ENCODE assay signal across 8 mouse cellular contexts in genomic region chr10:67185491-67186081, GRCm38 (mm10).
DNase-seq lines count a peak whose midpoint lies in the region; ATAC-seq lines count a peak whose summit lies in the region.

No protein-coding gene starts in this region.

- peak; percentile 94 for ATAC-seq in hindbrain, embryonic 16.5 days

- peak overlapping the region; percentile 48 for H3K4me3 ChIP-seq in hindbrain, embryonic 16.5 days (ENCODE audit: low read length)
- H3K4me3 ChIP-seq in macrophage (ENCODE audit: inconsistent target): peak overlapping the region; percentile 80

- peak; percentile 87 for DNase-seq in T-cell, adult 2 months (ENCODE audit: low spot score)
- peak; percentile 24 to 49 for DNase-seq in cerebellum, postnatal 4 days (ENCODE audit: low spot score in 2 of 2)
- peak; percentile 92 for DNase-seq in gastrocnemius, adult 18-20 months (ENCODE audit: low spot score)
- DNase-seq in left cerebral cortex, adult 18-20 months (ENCODE audit: low spot score in 2 of 2): peak; percentile 61 to 73
- peak; percentile 87 for DNase-seq in right cerebral cortex, adult 18-20 months
- DNase-seq in urinary bladder, postnatal 25 days (ENCODE audit: low spot score): peak; percentile 29

- peak overlapping the region; percentile 71 for H3K9ac ChIP-seq in hindbrain, embryonic 16.5 days (ENCODE audit: low read depth, low read length)

- no peaks in the 10 kb centered on the region for H3K27me3 ChIP-seq in hindbrain, embryonic 16.5 days (replicated peaks; ENCODE audit: control insufficient read depth, insufficient read depth, low read length)

- H3K36me3 ChIP-seq in hindbrain, embryonic 16.5 days (ENCODE audit: control insufficient read depth, insufficient read depth, low read length): no peaks in the 10 kb centered on the region
- peaks cover 4% of the 10 kb centered on the region; the same call in 1 of the 2 replicates for H3K36me3 ChIP-seq in macrophage (ENCODE audit: inconsistent target)

- H3K4me1 ChIP-seq in hindbrain, embryonic 16.5 days (ENCODE audit: control insufficient read depth, insufficient read depth, low read depth, low read length): peaks cover 20% of the 10 kb centered on the region

- H3K4me2 ChIP-seq in hindbrain, embryonic 16.5 days (ENCODE audit: low read length): peak overlapping the region; percentile 65

- H3K9me3 ChIP-seq in hindbrain, embryonic 16.5 days (ENCODE audit: control insufficient read depth, low read length): no peaks in the 10 kb centered on the region

- peaks cover 97% of the 10 kb centered on the region for H3K79me2 ChIP-seq in macrophage (ENCODE audit: inconsistent target)

- H3K27ac ChIP-seq in hindbrain, embryonic 16.5 days (ENCODE audit: low read depth, low read length): peak overlapping the region; percentile 96
- peak overlapping the region; percentile 88 for H3K27ac ChIP-seq in macrophage

- 2% methylated on average over 23 of the region's 23 CpGs for WGBS in hindbrain, embryonic 16.5 days
- under 1% methylated on average over 23 of the region's 23 CpGs for WGBS in macrophage (ENCODE audit: missing documents)

Comparison
In these comparisons a context has a peak if more than half of its experiments do, and no peak if none do; other contexts are left out.
1. Peak in every context shown above with its lines: DNase-seq, ATAC-seq, H3K4me3 ChIP-seq and H3K27ac ChIP-seq.
2. DNase-seq: peak in every context shown above with its lines; median percentile 92 in gastrocnemius, adult 18-20 months; 87 in T-cell, adult 2 months; 87 in right cerebral cortex, adult 18-20 months; 67 in left cerebral cortex, adult 18-20 months; 36 in cerebellum, postnatal 4 days; 29 in urinary bladder, postnatal 25 days.